Mouse (Mus musculus): ENCODE results near the gene Sh2b2.

The Sh2b2 gene

GRCm38 (mm10) chr5:136248441-136248840, 2.1 kb upstream of the Sh2b2 start:
- DNase-seq (ENCODE audit: low read depth, low spot score): peak; percentile 35
- Histone ChIP-seq H3K27me3 (ENCODE audit: control insufficient read depth, insufficient read depth, low read length, poor library complexity, severe bottlenecking) (no peaks in the 10 kb centered on the region), H3K36me3 (ENCODE audit: control insufficient read depth, insufficient read depth, low read length, poor library complexity, severe bottlenecking) (no peaks in the 10 kb centered on the region)

GRCm38 (mm10) chr5:136245541-136246451, 560 bp downstream of the Sh2b2 start:
- Histone ChIP-seq H3K36me3 (ENCODE audit: control insufficient read depth, insufficient read depth, low read length, poor library complexity, severe bottlenecking) (no peaks in the 10 kb centered on the region), H3K27me3 (ENCODE audit: control insufficient read depth, insufficient read depth, low read length, poor library complexity, severe bottlenecking) (no peaks in the 10 kb centered on the region)
- no peak for DNase-seq (ENCODE audit: low read depth, low spot score)

- H3K36me3 ChIP-seq (ENCODE audit: control insufficient read depth, insufficient read depth, low read length, poor library complexity, severe bottlenecking): no peaks in the 10 kb centered on the region
- DNase-seq (ENCODE audit: low read depth, low spot score): peak; percentile 81
- H3K27me3 ChIP-seq (ENCODE audit: control insufficient read depth, insufficient read depth, low read length, poor library complexity, severe bottlenecking): no peaks in the 10 kb centered on the region
Measured at GRCm38 (mm10) chr5:136244762-136245540, 1.4 kb downstream of the Sh2b2 start.

GRCm38 (mm10) chr5:136243851-136244761, 2.2 kb downstream of the Sh2b2 start:
- no peaks in the 10 kb centered on the region for H3K36me3 ChIP-seq (ENCODE audit: control insufficient read depth, insufficient read depth, low read length, poor library complexity, severe bottlenecking)
- DNase-seq (ENCODE audit: low read depth, low spot score): no peak
- H3K27me3 ChIP-seq (ENCODE audit: control insufficient read depth, insufficient read depth, low read length, poor library complexity, severe bottlenecking): no peaks in the 10 kb centered on the region

GRCm38 (mm10) chr5:136241161-136241560, 5.2 kb downstream of the Sh2b2 start:
- DNase-seq (ENCODE audit: low read depth, low spot score): peak; percentile 27
- Histone ChIP-seq H3K36me3 (ENCODE audit: control insufficient read depth, insufficient read depth, low read length, poor library complexity, severe bottlenecking) (no peaks in the 10 kb centered on the region), H3K27me3 (ENCODE audit: control insufficient read depth, insufficient read depth, low read length, poor library complexity, severe bottlenecking) (no peaks in the 10 kb centered on the region)

GRCm38 (mm10) chr5:136240381-136240780, 6.0 kb downstream of the Sh2b2 start:
- Histone ChIP-seq H3K36me3 (ENCODE audit: control insufficient read depth, insufficient read depth, low read length, poor library complexity, severe bottlenecking) (no peaks in the 10 kb centered on the region), H3K27me3 (ENCODE audit: control insufficient read depth, insufficient read depth, low read length, poor library complexity, severe bottlenecking) (no peaks in the 10 kb centered on the region)
- no peak for DNase-seq (ENCODE audit: low read depth, low spot score)

GRCm38 (mm10) chr5:136237607-136238006, 8.7 kb downstream of the Sh2b2 start:
- DNase-seq (ENCODE audit: low read depth, low spot score): no peak
- H3K27me3 ChIP-seq (ENCODE audit: control insufficient read depth, insufficient read depth, low read length, poor library complexity, severe bottlenecking): no peaks in the 10 kb centered on the region
- H3K36me3 ChIP-seq (ENCODE audit: control insufficient read depth, insufficient read depth, low read length, poor library complexity, severe bottlenecking): no peaks in the 10 kb centered on the region

GRCm38 (mm10) chr5:136236611-136237010, 9.7 kb downstream of the Sh2b2 start:
- Histone ChIP-seq H3K36me3 (ENCODE audit: control insufficient read depth, insufficient read depth, low read length, poor library complexity, severe bottlenecking) (no peaks in the 10 kb centered on the region), H3K27me3 (ENCODE audit: control insufficient read depth, insufficient read depth, low read length, poor library complexity, severe bottlenecking) (no peaks in the 10 kb centered on the region)
- no peak for DNase-seq (ENCODE audit: low read depth, low spot score)

- no peaks in the 10 kb centered on the region for H3K36me3 ChIP-seq (ENCODE audit: control insufficient read depth, insufficient read depth, low read length, poor library complexity, severe bottlenecking)
- DNase-seq (ENCODE audit: low read depth, low spot score): no peak
- no peaks in the 10 kb centered on the region for H3K27me3 ChIP-seq (ENCODE audit: control insufficient read depth, insufficient read depth, low read length, poor library complexity, severe bottlenecking)
Measured at GRCm38 (mm10) chr5:136230348-136231035, 15.9 kb downstream of the Sh2b2 start.

GRCm38 (mm10) chr5:136226246-136226876, 20.0 kb downstream of the Sh2b2 start:
- H3K27me3 ChIP-seq (ENCODE audit: control insufficient read depth, insufficient read depth, low read length, poor library complexity, severe bottlenecking): no peaks in the 10 kb centered on the region
- no peak for DNase-seq (ENCODE audit: low read depth, low spot score)

GRCm38 (mm10) chr5:136218585-136218984, 27.8 kb downstream of the Sh2b2 start:
- DNase-seq (ENCODE audit: low read depth, low spot score): no peak
- Histone ChIP-seq H3K36me3 (ENCODE audit: control insufficient read depth, insufficient read depth, low read length, poor library complexity, severe bottlenecking) (no peaks in the 10 kb centered on the region), H3K27me3 (ENCODE audit: control insufficient read depth, insufficient read depth, low read length, poor library complexity, severe bottlenecking) (no peaks in the 10 kb centered on the region)

More at GRCm38 (mm10) chr5:136226246-136226876, 20.0 kb downstream of the Sh2b2 start:
- H3K36me3 ChIP-seq (ENCODE audit: control insufficient read depth, insufficient read depth, low read length, poor library complexity, severe bottlenecking): no peaks in the 10 kb centered on the region

- H3K27me3 ChIP-seq (ENCODE audit: control insufficient read depth, insufficient read depth, low read length, poor library complexity, severe bottlenecking): no peaks in the 10 kb centered on the region
- DNase-seq (ENCODE audit: low read depth, low spot score): no peak
Measured at GRCm38 (mm10) chr5:136217932-136218381, 28.4 kb downstream of the Sh2b2 start.

GRCm38 (mm10) chr5:136217004-136217665, 29.2 kb downstream of the Sh2b2 start:
- Histone ChIP-seq H3K27me3 (ENCODE audit: control insufficient read depth, insufficient read depth, low read length, poor library complexity, severe bottlenecking) (no peaks in the 10 kb centered on the region), H3K36me3 (ENCODE audit: control insufficient read depth, insufficient read depth, low read length, poor library complexity, severe bottlenecking) (no peaks in the 10 kb centered on the region)
- DNase-seq (ENCODE audit: low read depth, low spot score): no peak

More at GRCm38 (mm10) chr5:136217932-136218381, 28.4 kb downstream of the Sh2b2 start:
- no peaks in the 10 kb centered on the region for H3K36me3 ChIP-seq (ENCODE audit: control insufficient read depth, insufficient read depth, low read length, poor library complexity, severe bottlenecking)
